Mouse (Mus musculus): ENCODE results near the gene Rad54l.

DNA sequence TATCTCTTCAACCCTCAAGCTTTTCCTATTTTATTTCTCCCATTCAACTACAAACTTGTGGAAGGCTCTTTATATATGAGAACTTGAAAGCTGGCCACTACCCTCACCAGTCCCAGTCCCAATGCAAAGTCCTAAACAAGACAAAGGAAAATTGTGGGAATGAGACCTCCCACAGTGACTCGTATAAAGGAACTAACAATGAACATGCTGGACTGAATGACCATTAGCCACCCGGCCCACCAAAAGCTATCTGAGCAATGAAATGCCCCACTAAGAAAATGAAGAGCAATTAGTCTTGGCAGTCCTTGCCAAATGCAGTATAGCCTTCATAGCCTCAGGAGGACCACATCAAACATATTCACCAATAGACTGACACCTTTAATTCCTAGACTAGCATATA lies 12.0 kb downstream of the Rad54l start:
- TF ChIP-seq POLR2A (IDR thresholded peaks at IDR 0.05; ENCODE audit: insufficient read depth, low read length), result no peak
- no peak for TF ChIP-seq CTCF (IDR thresholded peaks at IDR 0.05; ENCODE audit: low read depth, low read length)
